Comparison of ENCODE assay signal across 9 mouse cellular contexts in the genomic region with DNA sequence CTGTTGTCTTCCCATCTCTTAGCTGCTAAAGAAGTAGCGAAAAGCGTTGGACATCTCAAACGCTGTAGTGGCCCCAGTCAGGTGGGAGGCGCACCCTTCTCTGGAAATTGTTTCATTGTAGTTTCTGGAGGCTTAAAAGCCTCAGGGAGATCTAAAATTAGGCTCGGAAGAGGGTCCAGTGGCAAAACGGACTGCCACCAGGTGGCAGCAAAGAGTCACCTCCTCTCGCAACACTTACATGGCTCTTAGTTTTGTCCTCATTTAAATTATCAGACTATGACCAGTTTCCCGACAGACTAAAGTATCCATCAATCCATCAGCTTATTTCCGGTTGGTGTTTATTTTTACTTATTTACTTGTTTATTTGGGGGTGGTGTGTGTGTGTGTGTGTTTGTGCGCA.
A peak's percentile ranks its signal among the peaks of the same experiment; 100 is the strongest.
DNase-seq lines count a peak whose midpoint lies in the region; ATAC-seq and TF ChIP-seq lines count a peak whose summit lies in the region.
"Had no signal": no experiment of that assay in that cellular context is flagged by ENCODE, and none has a peak within 500 bp of the region (broad histone marks: within the 10 kb centered on the region; RNA-seq: fewer than 3 reads in every experiment).

No protein-coding gene starts in this region.

- no peaks in the 10 kb centered on the region for H3K27me3 ChIP-seq in heart, embryonic 11.5 days (ENCODE audit: control insufficient read depth, insufficient read depth, low read length)
- no peaks in the 10 kb centered on the region for H3K27me3 ChIP-seq in hindbrain, postnatal 0 days (ENCODE audit: insufficient read depth, low read length)
- no peaks in the 10 kb centered on the region for H3K27me3 ChIP-seq in midbrain, embryonic 14.5 days (ENCODE audit: control insufficient read depth, insufficient read depth, low read length)
- H3K27me3 ChIP-seq: megakaryocyte, embryonic 14.5 days had no signal

- DNase-seq in heart, postnatal 4 days, result peak; percentile 66
- DNase-seq in adrenal gland, postnatal 10 days, result peak; percentile 77
- DNase-seq in embryo, embryonic 11 days, result peak; percentile 66
- peak; percentile 80 for DNase-seq in hindbrain, postnatal 0 days (ENCODE audit: low spot score)
- peak; percentile 73 to 80 for DNase-seq in left cerebral cortex, adult 2 months (ENCODE audit: extremely low spot score in 1 of 2, low spot score in 2 of 2)
- peak; percentile 82 for DNase-seq in midbrain, embryonic 14.5 days
- peak; percentile 12 for DNase-seq in thymus, postnatal 25 days

- peak; percentile 84 for TF ChIP-seq CTCF in hindbrain, postnatal 0 days (IDR thresholded peaks at IDR 0.05; ENCODE audit: low read depth)
- TF ChIP-seq CTCF in left cerebral cortex, adult 2 months (IDR thresholded peaks at IDR 0.05), result peak; percentile 90

- WGBS in heart, embryonic 11.5 days (ENCODE audit: insufficient replicate concordance), result 26% methylated on average over 10 of the region's 10 CpGs
- 26% methylated on average over 10 of the region's 10 CpGs for WGBS in hindbrain, postnatal 0 days
- WGBS in midbrain, embryonic 14.5 days, result 27% methylated on average over 10 of the region's 10 CpGs

- intact Hi-C loops in left cerebral cortex, adult 2 months (cut with DNase I), result loop anchor here (1.0 to 10.0 kb wide), 3 partner anchors 83 to 262 kb away; partner anchors contain the start of gene Cntn1

- H3K27ac ChIP-seq in heart, embryonic 11.5 days (ENCODE audit: low read depth, low read length), result no peak overlapping the region
- H3K27ac ChIP-seq in hindbrain, postnatal 0 days, result no peak overlapping the region
- H3K27ac ChIP-seq in left cerebral cortex, adult 2 months, result no peak overlapping the region
- H3K27ac ChIP-seq in midbrain, embryonic 14.5 days (replicated peaks; ENCODE audit: low read depth, low read length), result no peak overlapping the region

- H3K9me3 ChIP-seq in heart, embryonic 11.5 days (replicated peaks; ENCODE audit: control insufficient read depth, low read length), result no peaks in the 10 kb centered on the region
- no peaks in the 10 kb centered on the region for H3K9me3 ChIP-seq in hindbrain, postnatal 0 days (ENCODE audit: low read length)
- no peaks in the 10 kb centered on the region for H3K9me3 ChIP-seq in midbrain, embryonic 14.5 days (ENCODE audit: control insufficient read depth, low read length)
- H3K9me3 ChIP-seq: megakaryocyte, embryonic 14.5 days had no signal

- no peak overlapping the region for H3K9ac ChIP-seq in heart, embryonic 11.5 days (ENCODE audit: low read depth, low read length)
- no peak overlapping the region for H3K9ac ChIP-seq in hindbrain, postnatal 0 days (replicated peaks; ENCODE audit: low read length)
- no peak overlapping the region for H3K9ac ChIP-seq in midbrain, embryonic 14.5 days (replicated peaks; ENCODE audit: low read length)

- no peak overlapping the region for H3K4me2 ChIP-seq in heart, embryonic 11.5 days
- no peak overlapping the region for H3K4me2 ChIP-seq in hindbrain, postnatal 0 days (ENCODE audit: low read depth, low read length)
- no peak overlapping the region for H3K4me2 ChIP-seq in midbrain, embryonic 14.5 days (ENCODE audit: low read length)

- ATAC-seq in heart, embryonic 11.5 days (replicated peaks; ENCODE audit: insufficient number of reproducible peaks, low FRiP score, low TSS enrichment), result no peak
- 0 out of 2 replicates have a peak, but pooled peaks have one; percentile 29 for ATAC-seq in hindbrain, postnatal 0 days
- no peak for ATAC-seq in midbrain, embryonic 14.5 days (ENCODE audit: low FRiP score, low TSS enrichment)

- H3K36me3 ChIP-seq in heart, embryonic 11.5 days (ENCODE audit: control insufficient read depth, insufficient read depth, low read length), result no peaks in the 10 kb centered on the region
- H3K36me3 ChIP-seq in hindbrain, postnatal 0 days (ENCODE audit: insufficient read depth, low read length), result no peaks in the 10 kb centered on the region
- no peaks in the 10 kb centered on the region for H3K36me3 ChIP-seq in midbrain, embryonic 14.5 days (ENCODE audit: control insufficient read depth, insufficient read depth, low read length)

- no peak overlapping the region for H3K4me3 ChIP-seq in heart, embryonic 11.5 days (ENCODE audit: low read depth, low read length)
- no peak overlapping the region for H3K4me3 ChIP-seq in hindbrain, postnatal 0 days (ENCODE audit: low read length)
- H3K4me3 ChIP-seq in left cerebral cortex, adult 2 months, result no peak overlapping the region
- no peak overlapping the region for H3K4me3 ChIP-seq in midbrain, embryonic 14.5 days (replicated peaks; ENCODE audit: low read depth, low read length)
- H3K4me3 ChIP-seq: megakaryocyte, embryonic 14.5 days had no signal

- no peaks in the 10 kb centered on the region for H3K4me1 ChIP-seq in heart, embryonic 11.5 days (ENCODE audit: control insufficient read depth, insufficient read depth, low read length)
- peaks cover 3% of the 10 kb centered on the region; the same call in 1 of the 2 replicates for H3K4me1 ChIP-seq in hindbrain, postnatal 0 days (ENCODE audit: insufficient read depth, low read length)
- no peaks in the 10 kb centered on the region for H3K4me1 ChIP-seq in midbrain, embryonic 14.5 days (ENCODE audit: control insufficient read depth, insufficient read depth, low read length)
- H3K4me1 ChIP-seq: megakaryocyte, embryonic 14.5 days had no signal

Comparison
In these comparisons a context has a peak if more than half of its experiments do, and no peak if none do; other contexts are left out.
1. DNase-seq: peak in every context shown above with its lines; median percentile 82 in midbrain, embryonic 14.5 days; 80 in hindbrain, postnatal 0 days; 77 in adrenal gland, postnatal 10 days; 76 in left cerebral cortex, adult 2 months; 66 in heart, postnatal 4 days; 66 in embryo, embryonic 11 days; 12 in thymus, postnatal 25 days.